Mouse (Mus musculus): ENCODE data around the gene Atp1a3. TPM values are rescaled to one million over a fixed set of nuclear protein-coding genes. Genes with fewer than 3 reads are reported as not detected.

The Atp1a3 gene
- total RNA-seq, 2 experiments from 2014 or later, result 0.43 to 0.72 TPM

- intact Hi-C loops (cut with DNase I), result loop anchor here (5.0 kb wide), 1 partner anchor 151 kb away; no protein-coding TSS in a partner anchor
- no peak for DNase-seq
Measured at GRCm38 (mm10) chr7:24968463-24968862, 37.3 kb downstream of the Atp1a3 start.

DNA sequence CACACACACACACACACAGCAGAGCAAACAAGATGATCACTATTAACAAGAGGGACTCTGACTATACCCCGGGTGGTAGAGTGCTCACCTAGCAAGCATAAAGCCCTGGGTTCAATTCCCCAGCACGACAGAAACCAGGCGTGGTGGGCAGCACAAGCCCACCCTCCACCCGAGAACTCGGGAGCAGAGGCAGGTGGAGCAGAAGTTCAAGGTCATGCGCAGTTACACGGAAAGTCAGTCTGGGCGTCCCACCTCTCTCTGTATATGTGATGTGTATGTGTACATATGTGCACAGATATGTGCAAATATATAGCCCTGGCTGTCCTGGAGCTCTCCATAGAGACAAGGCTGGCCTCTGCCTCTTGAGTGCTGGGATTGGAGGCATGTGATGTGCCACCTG lies 37.8 kb downstream of the Atp1a3 start:
- no peak for DNase-seq
- intact Hi-C loops (cut with DNase I), result loop anchor here (5.0 kb wide), 1 partner anchor 151 kb away; no protein-coding TSS in a partner anchor

DNA sequence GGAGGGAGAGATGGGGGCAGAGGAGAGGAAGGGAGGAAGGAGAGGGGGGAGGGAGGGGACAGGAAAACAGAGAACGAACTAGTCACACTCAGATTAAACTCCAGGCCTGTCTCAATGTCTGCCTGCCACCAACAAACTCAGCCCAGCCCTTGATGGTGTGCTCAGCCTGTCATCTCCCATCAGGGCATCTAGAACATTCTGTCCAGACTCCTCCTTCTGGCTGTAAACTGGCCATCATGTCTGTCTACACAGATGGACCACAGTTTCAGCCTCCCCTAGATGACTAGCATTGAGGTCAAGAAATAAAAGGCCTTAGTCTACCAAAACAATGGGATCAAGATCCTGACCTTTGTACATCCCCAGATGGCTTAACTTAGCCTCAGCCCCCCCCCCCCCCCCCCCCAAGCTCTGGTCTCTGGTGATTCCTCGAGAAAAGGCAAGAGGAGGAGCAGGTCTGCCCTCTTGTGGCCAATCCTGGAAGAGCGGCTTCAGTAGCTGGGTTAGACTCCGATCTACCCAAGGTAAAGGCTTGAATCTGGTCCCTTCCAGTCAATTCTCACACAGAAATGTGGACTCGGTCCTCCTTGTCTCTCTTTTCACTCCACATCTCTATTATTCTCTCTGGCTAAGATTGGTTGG lies 40.7 kb downstream of the Atp1a3 start:
- DNase-seq, result peak; percentile 73 to 88
- intact Hi-C loops (cut with DNase I), result loop anchor here (2.0 to 5.0 kb wide), 2 partner anchors 74 to 148 kb away; no protein-coding TSS in a partner anchor

DNA sequence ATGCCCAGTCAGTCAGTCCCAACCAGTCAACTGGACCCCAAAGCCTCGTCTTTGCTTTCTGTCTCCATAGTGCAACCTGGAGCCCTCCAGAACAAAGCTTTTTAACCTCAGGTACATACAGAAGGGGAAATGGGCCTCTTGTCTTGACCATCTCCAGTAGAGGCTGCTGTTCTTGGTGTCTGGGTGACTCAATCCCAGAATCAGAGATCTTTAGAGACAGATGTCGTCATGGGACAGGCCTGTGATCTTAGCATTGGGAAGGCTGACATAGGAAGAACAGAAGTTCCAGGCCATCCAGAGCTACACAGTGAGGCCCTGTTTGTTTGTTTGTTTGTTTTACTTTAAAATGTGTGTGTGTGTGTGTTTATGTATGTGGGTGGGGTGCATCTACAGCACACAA lies 41.5 kb downstream of the Atp1a3 start:
- no peak for DNase-seq
- intact Hi-C loops (cut with DNase I), result loop anchor here (2.0 kb wide), 1 partner anchor 73 kb away; no protein-coding TSS in a partner anchor

GRCm38 (mm10) chr7:24955226-24955625 lies 50.5 kb downstream of the Atp1a3 start:
- intact Hi-C loops (cut with DNase I), result no loop called here
- DNase-seq, result no peak

DNA sequence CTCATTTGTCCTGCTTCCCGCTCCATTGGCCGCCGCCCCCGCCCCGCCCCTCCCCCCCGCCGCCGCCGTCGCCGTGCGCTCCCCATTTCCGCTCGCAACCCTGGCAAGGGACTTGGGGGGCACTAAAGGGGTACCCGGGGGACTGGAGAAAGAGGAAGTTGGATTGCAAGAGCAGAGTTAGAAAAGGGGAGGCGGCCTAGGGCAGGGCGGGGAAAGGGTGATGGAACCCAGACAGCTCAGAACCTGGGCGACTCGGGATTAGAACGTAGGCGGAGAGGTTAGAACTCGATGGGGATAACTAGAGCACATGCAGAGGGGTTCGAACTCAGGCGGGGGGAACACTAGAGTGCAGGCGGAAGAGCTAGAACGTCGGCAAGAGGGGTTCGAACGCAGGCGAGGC lies 51.3 kb downstream of the Atp1a3 start:
- no peak for DNase-seq
- intact Hi-C loops (cut with DNase I), result no loop called here

DNA sequence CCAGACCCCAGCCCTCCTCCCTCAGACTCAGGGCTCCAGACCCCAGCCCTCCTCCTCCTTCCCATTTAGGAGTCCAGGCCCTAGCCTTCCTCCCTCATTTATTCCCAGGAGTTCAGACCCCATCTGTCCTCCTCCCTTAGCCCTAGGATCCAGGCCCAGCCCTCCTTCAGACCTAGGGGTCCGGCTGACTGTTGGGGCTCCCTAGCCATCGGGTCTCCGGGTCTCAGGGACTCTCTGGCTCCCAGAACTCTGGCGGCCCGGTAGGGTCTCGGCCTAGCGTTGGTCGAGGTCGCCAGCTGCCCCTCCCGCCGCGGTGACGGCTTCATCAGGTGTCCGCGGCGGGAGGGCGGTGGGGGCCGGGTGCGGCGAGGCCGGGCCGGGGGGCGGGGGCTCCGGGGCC lies 51.8 kb downstream of the Atp1a3 start:
- no peak for DNase-seq
- intact Hi-C loops (cut with DNase I), result no loop called here

- DNase-seq, result peak; percentile 73 to 86
- intact Hi-C loops (cut with DNase I), result loop anchor here (1.0 kb wide), 1 partner anchor 60 kb away; no protein-coding TSS in a partner anchor
Measured at GRCm38 (mm10) chr7:24949958-24950623, 55.7 kb downstream of the Atp1a3 start.

DNA sequence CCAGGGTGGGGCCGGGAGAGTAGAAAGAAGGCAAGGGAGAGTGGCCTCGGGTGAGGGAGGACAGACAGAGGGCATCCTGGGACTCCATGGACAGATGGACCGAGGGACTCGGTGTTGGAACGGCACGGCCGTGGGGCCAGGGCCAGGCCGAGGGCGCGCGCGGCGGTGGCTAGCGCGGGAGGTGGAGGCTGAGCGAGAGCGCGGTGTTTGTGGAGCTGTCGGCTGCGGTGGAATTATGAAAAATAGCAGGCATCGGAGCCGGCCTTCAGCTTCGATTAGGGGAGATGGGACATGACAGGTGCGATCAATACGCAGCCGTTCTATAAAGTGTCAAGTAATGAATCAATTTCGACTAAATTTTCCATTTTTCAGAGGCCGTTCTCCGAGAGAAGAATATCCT lies 57.0 kb downstream of the Atp1a3 start:
- no peak for DNase-seq
- intact Hi-C loops (cut with DNase I), result loop anchor here (1.0 kb wide), 1 partner anchor 58 kb away; no protein-coding TSS in a partner anchor

GRCm38 (mm10) chr7:24947316-24948048 lies 58.3 kb downstream of the Atp1a3 start:
- intact Hi-C loops (cut with DNase I), result no loop called here
- no peak for DNase-seq

- DNase-seq, result no peak
- intact Hi-C loops (cut with DNase I), result no loop called here
Measured at GRCm38 (mm10) chr7:24944257-24944950, 61.4 kb downstream of the Atp1a3 start, which contains the start of gene Gm4881. Gene Gm4881, minus strand, starts transcription at chr7:24944494.

- DNase-seq, result no peak
- intact Hi-C loops (cut with DNase I), result no loop called here
Measured at GRCm38 (mm10) chr7:24943641-24944040, 62.1 kb downstream of the Atp1a3 start.

- intact Hi-C loops (cut with DNase I), result no loop called here
Measured at GRCm38 (mm10) chr7:24931651-24932050, 74.1 kb downstream of the Atp1a3 start.

GRCm38 (mm10) chr7:24930475-24930874 lies 75.3 kb downstream of the Atp1a3 start:
- intact Hi-C loops (cut with DNase I), result no loop called here
- no peak for DNase-seq

More at GRCm38 (mm10) chr7:24931651-24932050, 74.1 kb downstream of the Atp1a3 start:
- no peak for DNase-seq

Small RNAs within 50 kb of the gene (microRNA-seq; reads per million reads assigned to microRNA genes)
- gene Mir7046, result 1.7 to 2.8 reads per million in 2 experiments
- gene Mir7047, result 0 reads per million in 2 experiments

Other genes starting within 250 kb of the Atp1a3 start
- under 1 TPM in 1 of 2 experiments, not detected in 1; 0.14 TPM for gene Cd177, start 245.6 kb downstream of the Atp1a3 start, total RNA-seq (2021)
- gene Ceacam10, start 228.8 kb downstream of the Atp1a3 start, total RNA-seq (2021), result not detected
- gene Gm9844, start 143.7 kb downstream of the Atp1a3 start, total RNA-seq (2021), result 1 to 10 TPM in 1 of 2 experiments, not detected in 1; 2.3 TPM
- not detected for gene Lypd4, start 136.0 kb downstream of the Atp1a3 start, total RNA-seq (2021)
- gene Dmrtc2, start 135.9 kb downstream of the Atp1a3 start, total RNA-seq (2021), result not detected
- gene Rps19, start 121.6 kb downstream of the Atp1a3 start, total RNA-seq (2021), result 100 to 1,000 TPM; 752 to 777 TPM
- 1 to 10 TPM; 1.3 to 1.8 TPM for gene Cd79a, start 108.6 kb downstream of the Atp1a3 start, total RNA-seq (2021)
- gene Arhgef1, start 103.0 kb downstream of the Atp1a3 start, total RNA-seq (2021), result 10 to 100 TPM; 75.3 to 87.0 TPM
- gene Gm4881, start 61.5 kb downstream of the Atp1a3 start, total RNA-seq (2021), result not detected
- gene Rabac1, start 33.2 kb downstream of the Atp1a3 start, total RNA-seq (2021), result 100 to 1,000 TPM; 292 to 300 TPM
- 1 to 10 TPM; 9.0 to 9.5 TPM for gene Grik5, start 66.4 kb upstream of the Atp1a3 start, total RNA-seq (2021)
- 10 to 100 TPM; 12.1 to 13.6 TPM for gene Zfp574, start 66.6 kb upstream of the Atp1a3 start, total RNA-seq (2021)
- under 1 TPM; 0.19 to 0.50 TPM for gene Pou2f2, start 173.8 kb upstream of the Atp1a3 start, total RNA-seq (2021)
- 10 to 100 TPM; 14.2 TPM for gene Dedd2, start 214.7 kb upstream of the Atp1a3 start, total RNA-seq (2021)
- 10 to 100 TPM in 1 of 2 experiments, 1 to 10 TPM in 1; 8.7 to 11.4 TPM for gene Zfp526, start 215.5 kb upstream of the Atp1a3 start, total RNA-seq (2021)
- gene Gsk3a, start 231.9 kb upstream of the Atp1a3 start, total RNA-seq (2021), result 10 to 100 TPM; 69.7 to 72.0 TPM
- gene Erf, start 244.8 kb upstream of the Atp1a3 start, total RNA-seq (2021), result 10 to 100 TPM; 38.6 to 42.2 TPM

Data from heart, postnatal 10 days (tissue).